Mouse (Mus musculus) kidney, adult 9 months (tissue): ENCODE measurements around the gene Endog.
"Not testable (repeated sequence)": the region's sequence is repeated elsewhere in the genome, so short reads cannot be mapped to it uniquely, and the experiment has no call there.

Source experiments
- DNase-seq: peaks from one replicate; pipeline ENCODE4 v3.0.0; 2022

The Endog gene

DNA sequence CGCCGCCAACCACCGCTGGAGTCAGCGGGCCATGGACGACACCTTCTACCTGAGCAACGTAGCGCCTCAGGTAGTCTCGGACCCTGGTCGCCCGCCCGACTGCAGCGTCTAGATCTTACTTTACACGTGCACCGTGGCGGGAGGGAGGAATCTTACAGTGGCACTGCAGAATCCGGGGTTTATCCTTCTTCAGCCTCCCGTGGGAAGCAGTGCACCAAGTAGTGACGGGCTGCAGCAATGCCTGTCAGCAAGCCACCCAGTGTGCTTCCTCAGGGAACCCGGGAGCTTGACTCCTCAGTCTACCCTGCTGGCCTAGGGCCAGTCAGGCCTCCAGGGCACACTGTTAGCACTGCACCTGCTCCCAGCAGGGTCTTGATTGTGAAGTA, 697 bp downstream of the Endog start:
- no peak for DNase-seq

DNA sequence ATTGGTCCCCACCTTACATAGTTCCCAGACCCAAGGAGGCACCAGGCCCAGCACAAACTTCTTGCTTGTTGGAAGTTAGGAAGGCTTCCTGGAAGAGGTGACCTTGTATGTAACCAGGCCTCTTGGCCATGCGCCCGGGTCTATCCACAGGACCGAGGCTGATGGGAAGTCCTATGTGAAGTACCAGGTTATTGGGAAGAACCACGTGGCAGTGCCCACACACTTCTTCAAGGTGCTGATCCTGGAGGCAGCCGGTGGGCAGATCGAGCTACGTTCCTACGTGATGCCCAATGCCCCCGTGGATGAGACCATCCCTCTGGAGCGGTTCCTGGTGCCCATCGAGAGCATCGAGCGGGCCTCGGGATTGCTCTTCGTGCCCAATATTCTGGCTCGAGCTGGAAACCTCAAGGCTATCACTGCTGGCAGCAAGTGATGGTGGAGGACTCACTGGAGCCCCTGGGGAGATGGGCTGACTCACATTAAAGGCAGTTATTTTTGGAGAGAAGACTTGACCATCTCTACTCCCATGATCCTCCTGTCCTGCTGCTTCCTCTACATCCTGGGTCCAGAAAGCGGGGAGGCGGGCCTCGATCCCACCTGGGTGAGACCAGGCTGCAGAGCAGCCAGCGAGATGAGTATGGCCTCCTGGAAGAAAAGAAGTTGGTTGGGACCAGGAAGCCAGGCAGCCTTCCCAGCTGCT, 2.4 kb downstream of the Endog start:
- no peak for DNase-seq

DNA sequence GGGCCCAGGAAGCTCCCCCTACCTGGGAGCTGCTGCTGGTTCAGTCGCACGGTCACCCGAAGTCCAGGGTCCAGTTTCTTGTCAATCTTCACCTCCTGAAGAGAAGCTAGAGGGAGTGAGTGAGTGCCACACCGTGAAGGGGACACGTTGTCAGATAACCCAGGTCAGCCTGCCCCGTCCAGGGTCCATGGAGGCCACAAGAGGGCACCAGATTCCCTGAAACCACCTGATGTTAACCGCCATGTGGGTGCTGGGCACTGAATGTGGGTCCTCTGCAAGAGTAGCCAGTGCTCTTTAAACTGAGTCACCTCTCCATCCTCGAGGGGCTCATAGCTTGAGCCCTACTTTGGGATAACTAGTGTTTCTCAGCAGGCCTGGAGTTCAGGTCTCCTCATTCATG, 4.6 kb downstream of the Endog start:
- peak; percentile 35 for DNase-seq

DNA sequence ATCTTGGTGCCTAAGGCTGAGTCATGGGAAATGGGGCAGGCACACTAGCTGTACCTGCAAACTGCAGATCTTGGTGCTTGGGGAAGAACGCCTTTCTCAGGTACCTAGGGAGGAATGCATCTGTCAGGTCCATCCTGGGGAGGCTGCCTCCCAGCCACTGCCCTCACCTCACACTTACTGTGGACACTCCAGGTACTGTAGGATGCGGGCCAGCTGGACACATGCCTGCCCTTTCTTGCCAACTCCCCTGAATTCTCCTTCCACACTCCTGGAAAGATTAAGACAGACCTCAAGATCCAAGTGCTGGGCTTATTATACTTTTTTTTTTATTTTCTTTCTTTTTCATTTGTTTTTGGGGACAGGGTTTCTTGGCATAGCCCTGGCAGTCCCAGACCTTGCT, 5.3 kb downstream of the Endog start:
- peak; percentile 70 for DNase-seq

- peak; percentile 96 for DNase-seq
These were observed 6.7 kb downstream of the Endog start, which contains the start of gene Spout1 for GRCm38 (mm10) chr2:30177700-30178675. Spout1 (minus strand) TSS chr2:30178459.

DNA sequence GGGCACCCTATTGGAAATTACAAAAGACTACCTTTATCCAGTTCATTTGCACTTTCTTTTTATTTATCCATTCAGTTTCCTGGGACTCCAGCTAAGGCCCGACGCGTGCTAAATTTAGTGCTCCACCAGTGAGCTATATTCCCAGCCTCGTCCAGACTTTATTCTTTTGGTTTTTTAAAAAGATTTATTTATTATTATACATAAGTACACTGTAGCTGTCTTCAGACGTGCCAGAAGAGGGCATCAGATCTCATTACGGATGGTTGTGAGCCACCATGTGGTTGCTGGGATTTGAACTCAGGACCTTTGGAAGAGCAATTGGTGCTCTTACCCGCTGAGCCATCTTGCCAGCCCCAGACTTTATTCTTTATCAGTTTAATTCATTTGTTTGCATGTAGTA, 7.4 kb downstream of the Endog start:
- DNase-seq: not testable (repeated sequence)

DNA sequence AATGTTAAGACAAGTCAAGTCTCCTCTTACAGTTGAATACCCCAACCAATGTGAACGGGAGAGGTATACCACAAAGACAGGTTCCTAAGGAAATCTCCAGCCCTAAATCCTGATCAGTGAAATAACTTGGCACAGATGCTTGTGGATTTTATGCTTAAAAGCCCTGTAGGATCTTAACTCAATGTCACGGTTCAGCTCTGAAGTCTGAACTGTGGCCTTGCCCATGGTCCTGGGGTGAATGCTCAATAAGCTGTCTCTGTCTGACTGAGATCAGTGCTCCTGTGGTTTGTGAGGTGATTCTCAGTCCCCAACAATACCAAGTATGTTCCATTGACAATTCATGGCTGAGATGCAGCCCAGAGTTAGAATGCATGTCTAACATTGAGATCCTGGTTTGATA, 11.1 kb downstream of the Endog start:
- DNase-seq: peak; percentile 60

GRCm38 (mm10) chr2:30183721-30184120, 12.4 kb downstream of the Endog start:
- DNase-seq: peak; percentile 84

GRCm38 (mm10) chr2:30185276-30185675, 14.0 kb downstream of the Endog start:
- DNase-seq: no peak

- no peak for DNase-seq
These were observed 14.4 kb downstream of the Endog start for GRCm38 (mm10) chr2:30185681-30186080.

GRCm38 (mm10) chr2:30191790-30192580, 20.7 kb downstream of the Endog start:
- peak; percentile 77 for DNase-seq

DNA sequence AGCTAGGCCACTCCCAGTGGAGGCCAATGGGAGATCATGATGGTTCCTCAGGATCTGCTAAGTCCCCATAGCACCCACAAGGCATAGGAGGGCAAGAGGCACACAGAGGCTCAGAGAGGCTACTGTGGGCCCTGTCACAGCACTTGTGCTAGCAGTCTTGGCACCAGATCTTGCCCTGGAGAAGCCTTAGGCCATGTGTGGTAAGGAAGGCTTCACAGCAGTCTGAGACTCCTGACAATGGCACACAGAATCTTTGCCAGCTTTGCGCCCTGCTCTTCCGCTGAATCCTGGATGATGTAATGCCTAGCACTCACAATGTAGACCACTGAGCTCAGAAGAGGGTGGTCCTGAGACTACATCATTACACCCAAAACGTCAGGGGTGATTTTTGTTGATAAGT, 23.4 kb downstream of the Endog start:
- no peak for DNase-seq

- peak; percentile 68 for DNase-seq
These were observed 26.7 kb downstream of the Endog start for GRCm38 (mm10) chr2:30198021-30198420.

DNA sequence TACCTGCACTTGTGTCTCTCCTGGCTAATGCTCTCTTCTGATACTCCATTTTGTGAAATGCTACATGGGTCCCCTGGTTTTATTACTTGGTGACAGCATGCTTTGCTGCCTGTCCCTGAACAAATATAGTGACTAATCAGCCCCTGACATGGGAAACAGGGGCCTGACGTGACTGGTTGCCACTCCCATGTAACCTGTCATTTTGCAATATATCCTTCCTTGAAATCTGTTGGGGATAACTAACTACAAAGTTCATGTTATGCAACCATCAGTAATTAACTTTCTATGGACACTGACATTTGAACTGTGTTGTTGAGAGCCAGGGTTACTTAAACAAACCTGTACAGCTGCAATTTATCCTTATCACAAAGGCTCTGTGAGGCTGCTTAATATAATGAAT, 28.7 kb downstream of the Endog start:
- peak; percentile 62 for DNase-seq

- DNase-seq: peak; percentile 78
These were observed 29.2 kb downstream of the Endog start for GRCm38 (mm10) chr2:30200388-30200925.

DNA sequence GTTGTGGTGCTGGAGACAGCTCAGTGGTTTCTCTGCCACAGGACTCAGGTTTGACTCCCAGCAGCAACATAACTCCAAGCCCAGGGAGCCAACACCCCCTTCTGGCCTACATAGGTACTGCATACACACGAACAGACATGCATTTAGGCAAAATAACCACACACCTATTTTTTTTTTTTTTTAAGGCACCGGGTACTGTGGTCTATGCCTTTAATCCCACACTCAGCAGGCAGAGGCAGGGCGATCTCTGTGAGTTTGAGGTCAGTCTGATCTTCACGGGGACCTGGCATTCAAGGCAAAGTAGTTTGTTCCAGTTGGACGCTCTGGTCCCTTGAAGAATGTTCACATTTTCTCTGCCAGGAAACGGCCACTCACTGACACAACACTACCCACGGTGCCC, 32.1 kb downstream of the Endog start:
- peak; percentile 74 for DNase-seq

- DNase-seq: no peak
These were observed 33.9 kb downstream of the Endog start for GRCm38 (mm10) chr2:30205255-30205628.

DNA sequence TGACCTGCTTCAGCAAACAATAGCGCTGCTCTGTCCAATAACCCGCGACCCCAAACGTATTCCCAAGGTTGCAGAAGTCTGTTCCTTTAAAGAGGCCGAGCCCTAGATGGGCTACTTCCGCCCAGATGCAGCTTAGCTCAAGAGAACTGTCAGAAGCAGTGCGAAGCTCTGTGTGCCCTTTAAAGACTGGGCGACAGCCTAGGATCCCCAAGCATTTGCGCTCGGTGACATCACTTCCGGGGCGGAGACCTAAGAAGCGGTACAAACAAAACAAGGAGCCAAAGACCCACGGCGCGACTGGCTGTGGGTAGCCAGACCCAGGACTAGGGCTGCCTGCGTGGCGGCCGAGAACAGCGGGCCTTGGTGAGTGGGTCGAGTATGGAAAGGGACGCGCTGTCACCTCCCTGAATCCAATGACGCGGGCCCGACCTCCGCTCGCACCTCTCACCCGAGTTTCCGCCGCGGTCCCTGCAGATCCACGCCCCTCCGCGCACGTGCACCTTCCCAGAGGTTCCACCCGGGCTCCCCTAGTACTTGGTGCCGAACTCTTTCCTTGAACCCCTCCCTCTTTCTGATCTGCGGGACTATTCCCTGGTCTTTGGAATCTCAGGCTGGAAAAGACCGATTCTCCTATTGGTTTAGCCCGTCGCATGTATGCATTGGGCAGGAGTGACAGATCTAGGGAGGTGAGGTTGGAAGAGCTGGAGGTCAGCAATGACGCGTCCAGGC, 34.5 kb downstream of the Endog start, which contains the start of gene Kyat1:
Kyat1 (minus strand) TSS at position 219 of the 729 bp plus-strand sequence.
- DNase-seq: peak; percentile 97

DNA sequence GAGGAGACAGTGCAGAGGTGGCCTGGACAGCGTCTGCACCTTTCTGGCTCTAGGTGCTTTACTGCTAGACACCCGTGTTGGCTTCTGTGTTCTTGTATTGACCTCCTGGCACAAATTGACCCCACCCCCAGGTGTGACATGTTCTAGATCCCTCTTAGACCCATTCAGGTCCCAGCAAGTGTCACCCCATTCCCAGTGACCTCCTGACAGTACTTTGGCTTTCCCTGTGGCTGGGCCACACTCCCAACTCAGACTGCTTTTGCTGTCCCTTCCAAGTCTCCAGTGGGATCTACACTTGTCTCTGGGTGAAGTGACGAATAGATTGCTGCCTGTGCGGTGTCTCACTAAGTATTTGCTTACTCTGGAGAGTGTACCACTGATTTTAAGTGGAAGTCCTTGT, 36.1 kb downstream of the Endog start:
- DNase-seq: no peak

- DNase-seq: no peak
These were observed 36.6 kb downstream of the Endog start for GRCm38 (mm10) chr2:30207886-30208285.

GRCm38 (mm10) chr2:30211408-30212168, 40.3 kb downstream of the Endog start:
- no peak for DNase-seq
